Mouse (Mus musculus): Measurements from ENCODE around the gene Col5a1.

- TF ChIP-seq POLR2A (IDR thresholded peaks at IDR 0.05; ENCODE audit: control insufficient read depth, extremely low read depth, insufficient read depth, low read length, poor library complexity) (no peak), CTCF (IDR thresholded peaks at IDR 0.05; ENCODE audit: borderline replicate concordance, control insufficient read depth, extremely low read depth, insufficient read depth, low read length, poor library complexity) (no peak)
Observed at GRCm38 (mm10) chr2:27901076-27901475, 14.9 kb downstream of the Col5a1 start.

Measured in thymus, adult 2 months (tissue).